Mouse (Mus musculus) left cerebral cortex, adult 8-10 months (tissue): ENCODE data around the gene Rnf212. TPM values are rescaled to one million over a fixed set of nuclear protein-coding genes. Genes with fewer than 3 reads are reported as not detected.
A peak's percentile ranks its signal among the peaks of the same experiment; 100 is the strongest.

Experiments
- DNase-seq, 2 experiments: peaks; one replicate each; pipeline ENCODE4 v3.0.0; 2022; ENCODE audit warnings: low spot score in 2 of 2
- total RNA-seq, 4 experiments: library from RNA; stranded (reverse); gene quantifications; 2 replicates each; pipeline ENCODE4 v1.2.4; 2022

The Rnf212 gene
- total RNA-seq, 4 experiments from 2014 or later: not detected

GRCm38 (mm10) chr5:108713096-108713495, 61.7 kb downstream of the Rnf212 start:
- DNase-seq: no peak

- DNase-seq: no peak
Observed at GRCm38 (mm10) chr5:108711968-108712367, 62.8 kb downstream of the Rnf212 start.

GRCm38 (mm10) chr5:108708981-108709731, 65.6 kb downstream of the Rnf212 start:
- no peak for DNase-seq

- DNase-seq: no peak
Observed at GRCm38 (mm10) chr5:108708419-108708818, 66.4 kb downstream of the Rnf212 start.

- no peak for DNase-seq
Observed at GRCm38 (mm10) chr5:108707758-108708157, 67.0 kb downstream of the Rnf212 start.

GRCm38 (mm10) chr5:108703754-108704626, 70.8 kb downstream of the Rnf212 start:
- DNase-seq: no peak

- no peak for DNase-seq
Observed at GRCm38 (mm10) chr5:108701341-108702021, 73.3 kb downstream of the Rnf212 start.

- no peak for DNase-seq
Observed at GRCm38 (mm10) chr5:108700346-108700745, 74.4 kb downstream of the Rnf212 start.

GRCm38 (mm10) chr5:108697341-108697753, 77.4 kb downstream of the Rnf212 start:
- DNase-seq: peak in 1 of 2 experiments; percentile 80

GRCm38 (mm10) chr5:108696542-108696941, 78.2 kb downstream of the Rnf212 start:
- DNase-seq: no peak

GRCm38 (mm10) chr5:108695861-108696260, 78.9 kb downstream of the Rnf212 start:
- no peak for DNase-seq

- DNase-seq: no peak
Observed at GRCm38 (mm10) chr5:108694352-108695261, 80.2 kb downstream of the Rnf212 start.

- no peak for DNase-seq
Observed at GRCm38 (mm10) chr5:108693872-108694288, 80.9 kb downstream of the Rnf212 start.

GRCm38 (mm10) chr5:108692271-108692670, 82.5 kb downstream of the Rnf212 start, which contains the start of gene Fgfrl1:
Gene Fgfrl1 (plus strand): TSS chr5:108692382.
- no peak for DNase-seq

- DNase-seq: no peak
Observed at GRCm38 (mm10) chr5:108691152-108691551, 83.6 kb downstream of the Rnf212 start.

- no peak for DNase-seq
Observed at GRCm38 (mm10) chr5:108689091-108689490, 85.7 kb downstream of the Rnf212 start.

GRCm38 (mm10) chr5:108680871-108681270, 93.9 kb downstream of the Rnf212 start:
- no peak for DNase-seq

GRCm38 (mm10) chr5:108679909-108680308, 94.9 kb downstream of the Rnf212 start:
- DNase-seq: no peak
